ENCODE assay signal across 28 mouse cellular contexts in the genomic region with DNA sequence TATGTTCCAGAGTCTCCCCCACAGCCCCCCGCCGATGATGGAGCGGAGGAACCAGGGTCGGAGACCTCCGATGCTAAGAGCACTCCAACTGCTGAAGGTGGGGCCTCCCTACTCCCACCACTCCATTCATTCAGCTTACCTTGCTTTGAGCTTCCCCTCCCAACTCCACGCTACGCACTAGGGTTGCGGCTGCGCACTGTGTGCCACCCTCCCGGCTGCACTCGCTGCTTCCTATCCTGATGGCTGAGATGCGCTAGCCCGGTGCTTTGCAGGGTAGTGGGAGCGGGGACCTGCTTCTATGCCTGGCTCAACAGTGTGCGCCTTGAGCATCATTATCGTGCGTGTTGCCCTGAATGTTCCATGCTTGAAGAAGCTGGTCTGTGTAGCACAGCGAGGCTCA. TPM values are rescaled to one million over a fixed set of nuclear protein-coding genes. Genes with fewer than 3 reads are reported as not detected.
A peak's percentile ranks its signal among the peaks of the same experiment; 100 is the strongest.
DNase-seq lines count a peak whose midpoint lies in the region; ATAC-seq and TF ChIP-seq lines count a peak whose summit lies in the region.
"Had no signal": no experiment of that assay in that cellular context is flagged by ENCODE, and none has a peak within 500 bp of the region (broad histone marks: within the 10 kb centered on the region; RNA-seq: fewer than 3 reads in every experiment).

No protein-coding gene starts in this region.

- TF ChIP-seq CTCF in cerebellum, adult 2 months (IDR thresholded peaks at IDR 0.05; ENCODE audit: borderline replicate concordance, insufficient read depth, low read depth, low read length) = no peak
- TF ChIP-seq CTCF in testis, adult 2 months (IDR thresholded peaks at IDR 0.05; ENCODE audit: control insufficient read depth, insufficient read depth, insufficient replicate concordance, low read depth, low read length) = no peak

- no peaks in the 10 kb centered on the region for H3K9me3 ChIP-seq in ES-E14 (ENCODE audit: control insufficient read depth, insufficient read depth, low read depth, low read length)
- H3K9me3 ChIP-seq in kidney, embryonic 14.5 days (ENCODE audit: control insufficient read depth, low read length) = no peaks in the 10 kb centered on the region
- H3K9me3 ChIP-seq: embryonic facial prominence, embryonic 10.5 days; embryonic facial prominence, embryonic 13.5 days; forebrain, embryonic 12.5 days; forebrain, embryonic 15.5 days; heart, embryonic 15.5 days had no signal

- H3K4me2 ChIP-seq in kidney, embryonic 14.5 days (replicated peaks; ENCODE audit: low read depth, low read length) = no peak overlapping the region
- H3K4me2 ChIP-seq: embryonic facial prominence, embryonic 13.5 days; forebrain, embryonic 12.5 days; forebrain, embryonic 15.5 days; heart, embryonic 12.5 days; heart, embryonic 15.5 days; hindbrain, embryonic 14.5 days had no signal

- WGBS in cerebellum, adult 2 months = 94% methylated on average over 18 of the region's 18 CpGs
- 93% methylated on average over 18 of the region's 18 CpGs for WGBS in kidney, embryonic 14.5 days

- H3K4me3 ChIP-seq in cerebellum, adult 2 months (replicated peaks; ENCODE audit: insufficient read depth, low read depth, low read length) = no peak overlapping the region
- peak overlapping the region; percentile 16; the same call in 1 of the 2 replicates for H3K4me3 ChIP-seq in testis, adult 2 months (ENCODE audit: control insufficient read depth, low read depth, low read length)
- peak overlapping the region; percentile 29 to 42; a peak in 3 of 4 replicates for H3K4me3 ChIP-seq in ES-E14 (ENCODE audit: insufficient read depth in 1 of 2, low read depth in 1 of 2, low read length in 2 of 2, poor library complexity in 1 of 2, severe bottlenecking in 1 of 2)
- no peak overlapping the region for H3K4me3 ChIP-seq in kidney, embryonic 14.5 days (ENCODE audit: low read length)
- H3K4me3 ChIP-seq: embryonic facial prominence, embryonic 10.5 days; embryonic facial prominence, embryonic 13.5 days; erythroblast, embryonic 14.5 days; forebrain, embryonic 12.5 days; forebrain, embryonic 15.5 days; heart, embryonic 12.5 days; heart, embryonic 15.5 days had no signal

- H3K27me3 ChIP-seq in cerebellum, adult 2 months (ENCODE audit: control insufficient read depth, insufficient read depth, low read length) = no peaks in the 10 kb centered on the region
- H3K27me3 ChIP-seq in testis, adult 2 months (ENCODE audit: control insufficient read depth, insufficient read depth, low read length) = no peaks in the 10 kb centered on the region
- H3K27me3 ChIP-seq in kidney, embryonic 14.5 days (ENCODE audit: control insufficient read depth, insufficient read depth, low read length) = no peaks in the 10 kb centered on the region
- H3K27me3 ChIP-seq: embryonic facial prominence, embryonic 13.5 days; forebrain, embryonic 12.5 days; forebrain, embryonic 15.5 days; heart, embryonic 15.5 days had no signal

- no peak for TF ChIP-seq POLR2A in cerebellum, adult 2 months (IDR thresholded peaks at IDR 0.05; ENCODE audit: borderline replicate concordance, insufficient read depth, low read length)
- no peak for TF ChIP-seq POLR2A in testis, adult 2 months (IDR thresholded peaks at IDR 0.05; ENCODE audit: control insufficient read depth, low read depth, low read length)

- H3K27ac ChIP-seq in cerebellum, adult 2 months (ENCODE audit: insufficient read depth, low read length) = peak overlapping the region; percentile 73
- H3K27ac ChIP-seq in testis, adult 2 months (ENCODE audit: control insufficient read depth, insufficient read depth, low read depth, low read length) = no peak overlapping the region
- peak overlapping the region; percentile 10; the same call in 1 of the 2 replicates for H3K27ac ChIP-seq in ES-E14 (ENCODE audit: insufficient read depth, low read depth, low read length, poor library complexity, severe bottlenecking)
- no peak overlapping the region for H3K27ac ChIP-seq in kidney, embryonic 14.5 days (ENCODE audit: low read depth, low read length)
- H3K27ac ChIP-seq: embryonic facial prominence, embryonic 10.5 days; embryonic facial prominence, embryonic 13.5 days; forebrain, embryonic 12.5 days; forebrain, embryonic 15.5 days; heart, embryonic 15.5 days; hindbrain, embryonic 14.5 days; hindbrain, postnatal 0 days had no signal

- no peak for DNase-seq in cerebellum, adult 2 months
- no peak for DNase-seq in cerebellum, postnatal 10 days
- no peak for DNase-seq in testis, postnatal 14 days (ENCODE audit: low spot score)
- no peak for DNase-seq in ES-E14 (ENCODE audit: low read depth, low spot score)
- DNase-seq in thymus, postnatal 25 days = no peak
- DNase-seq: adrenal gland, postnatal 10 days; adrenal gland, postnatal 36 days; B cell, adult 2 months; cerebellum, adult 9-10 months; cerebellum, postnatal 25 days; gastrocnemius, postnatal 25 days; heart, adult 18-20 months; heart, postnatal 10 days; heart, postnatal 4 days had no signal

- in situ Hi-C loops in ES-E14 (cut with MboI; ENCODE audit: low sequenced_read_pairs in 2 of 2, unreplicated experiment in 2 of 2) = no loop called here

- H3K36me3 ChIP-seq in testis, adult 2 months (ENCODE audit: control insufficient read depth, insufficient read depth, low read length) = no peaks in the 10 kb centered on the region
- no peaks in the 10 kb centered on the region for H3K36me3 ChIP-seq in ES-E14 (ENCODE audit: control insufficient read depth, insufficient read depth, low read length, poor library complexity, severe bottlenecking)
- H3K36me3 ChIP-seq in kidney, embryonic 14.5 days (ENCODE audit: control insufficient read depth, insufficient read depth, low read length) = no peaks in the 10 kb centered on the region
- H3K36me3 ChIP-seq: embryonic facial prominence, embryonic 10.5 days; embryonic facial prominence, embryonic 13.5 days; heart, embryonic 12.5 days; heart, embryonic 15.5 days had no signal

- H3K9ac ChIP-seq in ES-E14 (ENCODE audit: insufficient read depth, low read depth, low read length, poor library complexity, severe bottlenecking) = peak overlapping the region; percentile 29; the same call in 1 of the 2 replicates
- H3K9ac ChIP-seq in kidney, embryonic 14.5 days (ENCODE audit: low read depth, low read length) = no peak overlapping the region
- H3K9ac ChIP-seq: embryonic facial prominence, embryonic 13.5 days; forebrain, embryonic 12.5 days; forebrain, embryonic 15.5 days; heart, embryonic 12.5 days; heart, embryonic 15.5 days; hindbrain, embryonic 14.5 days had no signal

- H3K4me1 ChIP-seq in cerebellum, adult 2 months (ENCODE audit: control insufficient read depth, insufficient read depth, low read length) = peaks cover 64% of the 10 kb centered on the region
- peaks cover 5% of the 10 kb centered on the region for H3K4me1 ChIP-seq in testis, adult 2 months (ENCODE audit: control insufficient read depth, insufficient read depth, low read length)
- peaks cover 5 to 25% of the 10 kb centered on the region in 2 experiments; a peak in 3 of 4 replicates for H3K4me1 ChIP-seq in ES-E14 (ENCODE audit: control insufficient read depth in 2 of 2, insufficient read depth in 2 of 2, low read length in 2 of 2, poor library complexity in 1 of 2)
- 0 out of 2 replicates have a peak, but pooled peaks cover 8% of the 10 kb centered on the region for H3K4me1 ChIP-seq in kidney, embryonic 14.5 days (ENCODE audit: control insufficient read depth, insufficient read depth, low read length)

- ATAC-seq in kidney, embryonic 14.5 days (ENCODE audit: low FRiP score, low TSS enrichment) = no peak
- ATAC-seq: forebrain, embryonic 15.5 days; hindbrain, postnatal 0 days; inflammation-experienced regulatory T-cells, adult 6 months; intestine, embryonic 16.5 days had no signal

TF ChIP-seq in ES-E14, 5 proteins besides CTCF, POLR2A, EP300 and RAD21:
- TF ChIP-seq CHD2 (IDR thresholded peaks at IDR 0.05; ENCODE audit: low read depth, low read length) (no peak), ZNF384 (IDR thresholded peaks at IDR 0.05; ENCODE audit: low read depth, low read length) (no peak), MAFK (IDR thresholded peaks at IDR 0.05; ENCODE audit: insufficient read depth, low read depth, low read length) (no peak), HCFC1 (IDR thresholded peaks at IDR 0.05; ENCODE audit: borderline replicate concordance, insufficient read depth, low read length) (no peak), ZC3H11A (IDR thresholded peaks at IDR 0.05; ENCODE audit: borderline replicate concordance, low read depth, low read length) (no peak)

RNA-seq across cellular contexts. Expression of a gene that starts 55.9 kb away (rescaled TPM):
- polyA plus RNA-seq in cerebellum, adult 2 months (2012; rRNA removed) = 273 and 275 TPM in 2 replicates
- 0.94 and 1.2 TPM in 2 replicates for polyA plus RNA-seq in testis, adult 2 months (2012; rRNA removed)
- total RNA-seq in ES-E14 (2012; rRNA removed) = 8.8 and 9.7 TPM in 2 replicates
- 4.7 and 5.0 TPM in 2 replicates for polyA plus RNA-seq in kidney, embryonic 14.5 days (2014; fragmentation: Nextera tagmentation; extraction: Ambion mirVana)
- total RNA-seq: common myeloid progenitor, adult 5-6 weeks had no signal
- polyA plus RNA-seq: erythroblast, embryonic 14.5 days had no signal

Comparison
In these comparisons a context has a peak if more than half of its experiments do, and no peak if none do; other contexts are left out.
1. H3K27ac ChIP-seq: peak in cerebellum, adult 2 months (single experiment) and ES-E14 (single experiment); none in testis, adult 2 months (single experiment) and kidney, embryonic 14.5 days (single experiment).
2. H3K4me3 ChIP-seq: peak in testis, adult 2 months (single experiment) and ES-E14 (2 of 2); none in cerebellum, adult 2 months (single experiment) and kidney, embryonic 14.5 days (single experiment).
3. RNA of a gene that starts 55.9 kb away (polyA plus RNA-seq): 273 to 275 TPM in cerebellum, adult 2 months; 4.7 to 5.0 TPM in kidney, embryonic 14.5 days and 0.94 to 1.2 TPM in testis, adult 2 months; every median in the first group is over 10 times any median in the second.